Mouse (Mus musculus) yolk sac, embryonic 10.5 days (tissue): ENCODE results near the gene Cpsf6.

Experiments used
- DNase-seq: peaks from one replicate; pipeline ENCODE4 v3.0.0-alpha.2; 2017; ENCODE audit warnings: low spot score

Gene Cpsf6

DNA sequence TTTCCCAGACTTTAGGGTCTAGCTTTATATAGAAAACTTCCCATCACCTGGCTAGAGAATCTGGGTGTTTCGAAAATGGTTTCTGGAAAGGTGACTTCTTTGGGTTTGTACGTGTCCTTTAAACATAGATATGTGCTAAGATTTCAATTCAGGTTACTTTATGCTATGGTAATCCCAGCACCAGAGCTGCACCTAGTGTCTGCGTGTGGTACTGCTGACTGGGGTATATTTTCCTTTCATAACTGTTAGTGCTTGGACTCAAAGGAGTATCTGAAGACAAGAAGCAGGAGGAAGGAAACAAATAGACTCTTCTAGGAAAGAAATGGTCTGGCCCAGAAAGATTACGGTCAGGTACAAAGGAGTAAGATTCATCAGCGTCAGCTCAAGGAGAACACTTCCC lies 49.3 kb downstream of the Cpsf6 start:
- DNase-seq = peak; percentile 25

DNA sequence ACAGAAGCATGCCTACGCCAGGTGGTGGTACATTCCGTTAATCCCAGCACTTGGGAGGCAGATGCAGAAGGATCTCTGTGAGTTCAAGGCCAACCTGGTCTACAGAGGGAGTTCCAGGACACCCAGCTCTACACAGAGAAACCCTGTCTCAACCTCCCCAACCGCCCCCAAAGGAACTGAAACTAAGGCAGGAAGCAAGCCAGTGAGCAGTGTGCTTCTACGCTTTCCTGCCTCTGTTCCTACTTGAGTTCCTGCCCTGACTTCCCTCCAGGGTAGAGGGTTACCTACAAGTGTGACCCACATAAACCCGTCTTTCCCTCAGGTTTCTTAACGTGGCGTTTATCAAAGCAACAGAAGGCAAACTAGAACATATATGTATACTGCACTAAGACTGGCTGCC lies 56.0 kb downstream of the Cpsf6 start:
- no peak for DNase-seq

DNA sequence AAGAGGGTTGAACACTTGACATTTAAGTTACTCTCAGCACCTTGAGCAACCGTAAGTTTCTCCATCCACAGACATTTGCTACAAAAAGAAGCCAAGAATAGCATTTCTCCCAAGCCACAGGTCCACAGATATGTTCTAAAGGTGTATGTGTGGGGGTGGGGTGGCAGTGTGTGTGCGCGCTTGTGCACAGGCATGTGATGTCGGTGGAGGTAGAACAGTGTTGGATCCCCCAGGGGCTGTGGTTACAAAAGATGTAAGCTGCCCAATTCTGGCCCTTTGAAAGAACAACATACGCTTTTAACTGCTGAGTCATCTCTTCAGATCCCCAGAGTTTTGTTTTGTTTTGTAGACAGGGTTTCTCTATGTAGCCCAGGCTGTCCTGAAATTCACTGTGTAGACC lies 57.2 kb downstream of the Cpsf6 start:
- no peak for DNase-seq

DNA sequence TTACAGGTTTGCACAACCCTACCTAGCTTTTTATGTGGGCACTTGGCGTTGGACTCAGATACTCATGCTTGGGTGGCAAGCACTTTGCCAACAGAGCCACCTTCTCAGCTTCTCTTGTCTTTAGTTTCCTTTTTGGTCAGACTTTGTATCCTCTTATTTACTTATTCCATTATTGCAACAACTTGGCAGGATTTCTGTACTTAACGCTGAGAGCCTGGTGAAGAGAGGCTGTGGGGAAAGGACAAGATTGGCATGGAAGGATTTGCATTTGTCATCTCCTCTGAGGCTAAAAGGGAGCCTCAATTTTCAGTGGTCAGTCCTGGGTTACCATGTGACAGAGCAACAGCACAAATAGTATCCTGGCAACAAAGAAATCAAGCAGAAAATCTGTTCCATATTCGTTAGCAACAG lies 59.2 kb downstream of the Cpsf6 start:
- no peak for DNase-seq

DNA sequence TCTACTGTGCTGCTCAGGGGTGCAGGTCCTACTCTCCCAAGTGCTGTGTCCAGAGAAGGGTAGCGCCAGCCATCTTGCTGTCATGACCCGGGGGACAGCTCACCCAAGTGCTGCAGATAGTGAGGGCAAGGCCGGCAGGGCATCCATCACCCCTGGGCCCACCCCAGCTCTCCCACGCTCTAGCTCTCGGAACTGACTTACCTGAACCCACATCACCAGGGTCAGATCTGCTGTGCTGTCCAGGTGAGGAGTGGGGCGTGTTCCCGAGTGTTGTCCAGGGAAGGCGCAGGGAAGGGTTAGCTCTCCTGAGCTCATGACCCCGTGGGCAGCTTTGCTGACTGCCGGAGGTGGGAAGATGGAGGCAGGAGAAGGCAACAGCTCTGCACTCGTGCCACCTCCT lies 63.4 kb downstream of the Cpsf6 start:
- no peak for DNase-seq

DNA sequence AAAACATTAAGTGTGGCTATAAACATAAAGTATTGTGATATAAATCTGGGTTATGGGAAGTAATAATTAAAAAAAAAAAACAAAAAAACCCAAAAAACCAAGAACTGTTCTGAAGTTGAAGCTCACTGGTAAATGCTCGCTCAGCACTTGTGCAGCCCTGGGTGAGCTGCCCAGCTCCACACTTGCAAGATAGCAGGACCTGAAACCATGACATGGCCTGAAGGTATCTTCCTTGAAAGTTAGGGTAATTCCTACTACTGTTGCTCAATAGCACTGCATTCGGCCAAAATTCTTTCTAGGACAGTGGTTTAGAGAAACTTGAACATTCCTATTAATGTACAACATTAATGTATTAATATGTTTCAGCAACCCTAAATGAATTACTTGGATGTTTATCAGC lies 66.7 kb downstream of the Cpsf6 start:
- DNase-seq = no peak

DNA sequence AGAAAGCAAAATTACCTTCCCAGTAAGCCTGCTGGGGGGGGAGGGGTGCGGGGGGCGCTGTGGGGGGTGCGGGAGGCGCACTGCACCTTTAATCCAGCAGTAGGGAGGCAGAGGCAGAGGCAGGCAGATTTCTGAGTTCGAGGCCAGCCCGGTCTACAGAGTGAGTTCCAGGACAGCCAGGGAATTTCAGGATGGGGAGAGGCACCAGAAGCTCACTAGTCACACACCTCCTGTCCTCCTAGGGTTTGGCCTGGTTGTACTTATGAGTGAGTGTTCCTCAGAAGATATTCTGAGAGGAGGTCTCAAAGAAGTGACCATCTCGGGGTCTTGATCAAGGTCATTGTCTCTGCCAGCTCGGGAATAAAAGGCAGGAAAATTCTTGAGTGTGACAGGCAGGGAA lies 67.6 kb downstream of the Cpsf6 start:
- no peak for DNase-seq

DNA sequence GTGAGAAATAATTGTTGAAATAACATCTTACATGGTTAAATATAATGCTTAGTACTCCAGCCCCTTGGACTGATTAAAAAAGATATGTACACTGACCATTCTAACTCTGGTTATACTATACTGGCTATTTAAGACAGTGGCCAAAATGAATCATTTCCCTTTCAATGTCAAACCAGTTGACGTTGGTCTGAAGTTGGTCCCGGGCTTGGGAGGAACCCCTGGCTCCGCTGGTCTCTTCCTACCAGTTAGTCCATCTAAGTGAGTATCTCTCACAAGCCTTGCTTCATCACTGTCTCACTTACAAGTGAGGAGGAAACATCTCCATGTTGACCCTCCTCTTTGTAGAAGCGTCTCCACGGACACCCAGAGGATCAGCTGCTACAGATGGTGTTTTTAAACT lies 75.4 kb downstream of the Cpsf6 start:
- DNase-seq = no peak

DNA sequence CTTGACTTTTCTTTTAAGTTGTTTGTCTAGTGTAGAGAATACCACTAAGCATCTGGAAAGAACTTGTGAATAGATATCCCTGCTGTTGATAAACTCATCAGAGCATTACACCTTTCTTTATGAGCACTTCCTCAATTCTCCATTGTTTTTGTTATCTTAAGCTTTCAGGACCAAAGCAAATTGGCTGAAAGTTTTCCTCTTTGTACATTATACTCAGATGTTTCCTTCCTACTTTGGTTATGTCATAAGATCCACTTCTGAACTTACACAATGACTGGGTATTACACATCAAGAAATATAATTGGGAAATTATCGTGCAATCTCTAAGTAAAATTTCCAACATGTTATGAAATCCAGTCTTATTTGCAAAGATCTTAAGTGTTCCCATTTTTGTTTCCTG lies 78.1 kb downstream of the Cpsf6 start:
- DNase-seq = no peak

DNA sequence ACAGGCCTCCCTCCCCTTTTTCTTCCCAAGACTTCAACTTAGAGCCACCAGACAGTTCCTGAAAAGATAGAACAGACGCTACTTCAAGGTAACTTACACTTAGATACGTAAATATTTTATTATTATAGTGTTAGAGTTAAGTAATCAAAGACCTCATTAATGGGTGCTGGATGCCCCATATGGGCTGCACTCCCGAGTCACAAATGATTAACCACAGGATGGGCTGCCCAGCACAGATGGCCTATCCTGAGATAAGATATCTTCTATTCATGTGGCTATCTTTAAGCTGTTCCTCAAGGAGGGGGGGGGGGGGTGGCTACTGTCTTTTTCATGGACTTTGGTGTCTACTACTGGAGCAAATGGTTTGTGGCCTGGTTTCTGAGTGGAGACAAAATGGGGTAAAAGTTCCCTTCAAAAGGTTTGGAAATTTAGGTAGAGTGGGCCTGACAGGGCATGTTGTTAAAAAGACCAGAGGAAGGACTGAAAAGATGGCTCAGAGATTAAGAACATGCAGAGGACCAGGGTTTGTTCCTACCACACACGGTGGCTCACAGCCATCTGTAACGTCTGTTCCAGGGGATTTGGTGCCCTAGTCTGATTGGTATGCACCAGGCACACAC lies 79.8 kb downstream of the Cpsf6 start:
- peak; percentile 6 for DNase-seq

DNA sequence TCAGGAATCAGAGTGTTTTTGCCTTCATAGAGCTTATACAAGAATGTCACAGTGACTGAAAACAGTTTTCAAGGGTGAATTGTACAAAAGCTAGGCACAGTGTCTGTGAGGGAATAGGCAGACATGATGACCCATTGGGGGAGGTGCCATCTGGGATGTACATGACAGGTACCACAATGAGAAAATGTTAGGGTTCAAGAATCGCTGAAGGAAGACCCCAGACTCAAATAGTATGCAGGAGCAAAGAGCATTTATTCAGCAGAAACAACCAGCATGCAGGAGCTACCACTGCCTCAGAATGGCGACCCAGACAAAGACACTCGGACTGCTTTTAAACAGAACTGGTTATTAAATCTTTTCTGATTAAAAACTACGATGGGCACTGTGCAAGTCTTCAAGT lies 80.7 kb downstream of the Cpsf6 start:
- DNase-seq = no peak

DNA sequence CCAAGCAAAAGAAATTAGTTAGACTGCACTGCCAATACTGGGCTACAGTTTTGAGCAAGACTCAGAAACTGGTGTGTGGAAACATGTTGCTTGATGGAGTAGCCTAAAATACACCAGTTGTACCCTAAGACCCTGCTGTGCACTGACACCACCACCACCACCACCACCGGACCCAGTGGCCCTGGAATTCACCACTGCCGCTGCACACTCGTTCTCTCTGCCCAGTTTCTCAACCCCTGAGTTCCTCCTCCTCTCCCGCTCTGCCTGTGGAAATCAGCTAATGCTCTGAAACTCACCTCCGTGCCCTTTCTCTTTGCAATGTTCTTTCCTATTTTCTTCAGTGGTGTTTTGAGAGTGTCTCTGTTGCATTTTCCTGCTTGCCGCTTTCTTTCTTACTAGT lies 81.5 kb downstream of the Cpsf6 start:
- no peak for DNase-seq
